Mouse (Mus musculus): Measurements from ENCODE around the gene Rnpep. TPM values are rescaled to one million over a fixed set of nuclear protein-coding genes. Genes with fewer than 3 reads are reported as not detected.
"Not testable (repeated sequence)": the region's sequence is repeated elsewhere in the genome, so short reads cannot be mapped to it uniquely, and the experiment has no call there.

The Rnpep gene
- polyA plus RNA-seq, 1 experiment: 15.7 TPM

- no peaks in the 10 kb centered on the region for H3K36me3 ChIP-seq (ENCODE audit: control insufficient read depth, insufficient read depth, low read length)
- TF ChIP-seq CTCF (IDR thresholded peaks at IDR 0.05; ENCODE audit: control insufficient read depth, insufficient read depth, insufficient replicate concordance, low read depth, low read length): no peak
- TF ChIP-seq POLR2A (IDR thresholded peaks at IDR 0.05; ENCODE audit: control insufficient read depth, low read depth, low read length): no peak
- H3K4me3 ChIP-seq (ENCODE audit: control insufficient read depth, low read depth, low read length): no peak overlapping the region
- no peak overlapping the region for H3K27ac ChIP-seq (ENCODE audit: control insufficient read depth, insufficient read depth, low read depth, low read length)
- no peaks in the 10 kb centered on the region for H3K27me3 ChIP-seq (ENCODE audit: control insufficient read depth, insufficient read depth, low read length)
- H3K4me1 ChIP-seq (ENCODE audit: control insufficient read depth, insufficient read depth, low read length): no peaks in the 10 kb centered on the region; the same call in none of the 2 replicates
These were observed 46.6 kb downstream of the Rnpep start for GRCm38 (mm10) chr1:135237131-135237851.

GRCm38 (mm10) chr1:135234771-135235170 lies 49.1 kb downstream of the Rnpep start:
- no peaks in the 10 kb centered on the region for H3K36me3 ChIP-seq (ENCODE audit: control insufficient read depth, insufficient read depth, low read length)
- TF ChIP-seq POLR2A (IDR thresholded peaks at IDR 0.05; ENCODE audit: control insufficient read depth, low read depth, low read length) (no peak), CTCF (IDR thresholded peaks at IDR 0.05; ENCODE audit: control insufficient read depth, insufficient read depth, insufficient replicate concordance, low read depth, low read length) (no peak)
- no peaks in the 10 kb centered on the region; the same call in none of the 2 replicates for H3K4me1 ChIP-seq (ENCODE audit: control insufficient read depth, insufficient read depth, low read length)
- no peak overlapping the region for H3K4me3 ChIP-seq (ENCODE audit: control insufficient read depth, low read depth, low read length)
- H3K27ac ChIP-seq (ENCODE audit: control insufficient read depth, insufficient read depth, low read depth, low read length): no peak overlapping the region
- no peaks in the 10 kb centered on the region for H3K27me3 ChIP-seq (ENCODE audit: control insufficient read depth, insufficient read depth, low read length)

GRCm38 (mm10) chr1:135233961-135234360 lies 49.9 kb downstream of the Rnpep start:
- TF ChIP-seq POLR2A (IDR thresholded peaks at IDR 0.05; ENCODE audit: control insufficient read depth, low read depth, low read length) (no peak), CTCF (IDR thresholded peaks at IDR 0.05; ENCODE audit: control insufficient read depth, insufficient read depth, insufficient replicate concordance, low read depth, low read length) (no peak)
- no peaks in the 10 kb centered on the region for H3K36me3 ChIP-seq (ENCODE audit: control insufficient read depth, insufficient read depth, low read length)
- no peak overlapping the region for H3K4me3 ChIP-seq (ENCODE audit: control insufficient read depth, low read depth, low read length)
- no peak overlapping the region for H3K27ac ChIP-seq (ENCODE audit: control insufficient read depth, insufficient read depth, low read depth, low read length)
- H3K27me3 ChIP-seq (ENCODE audit: control insufficient read depth, insufficient read depth, low read length): no peaks in the 10 kb centered on the region
- no peaks in the 10 kb centered on the region; the same call in none of the 2 replicates for H3K4me1 ChIP-seq (ENCODE audit: control insufficient read depth, insufficient read depth, low read length)

GRCm38 (mm10) chr1:135231878-135232277 lies 52.0 kb downstream of the Rnpep start:
- not testable (repeated sequence) for H3K4me3 ChIP-seq (ENCODE audit: control insufficient read depth, low read depth, low read length); H3K27ac ChIP-seq (ENCODE audit: control insufficient read depth, insufficient read depth, low read depth, low read length); H3K4me1 ChIP-seq (ENCODE audit: control insufficient read depth, insufficient read depth, low read length); H3K27me3 ChIP-seq (ENCODE audit: control insufficient read depth, insufficient read depth, low read length); H3K36me3 ChIP-seq (ENCODE audit: control insufficient read depth, insufficient read depth, low read length)

- no peak for TF ChIP-seq POLR2A (IDR thresholded peaks at IDR 0.05; ENCODE audit: control insufficient read depth, low read depth, low read length)
- TF ChIP-seq CTCF (IDR thresholded peaks at IDR 0.05; ENCODE audit: control insufficient read depth, insufficient read depth, insufficient replicate concordance, low read depth, low read length): no peak
- Histone ChIP-seq H3K4me1 (ENCODE audit: control insufficient read depth, insufficient read depth, low read length) (no peaks in the 10 kb centered on the region), H3K36me3 (ENCODE audit: control insufficient read depth, insufficient read depth, low read length) (no peaks in the 10 kb centered on the region), H3K4me3 (ENCODE audit: control insufficient read depth, low read depth, low read length) (no peak overlapping the region), H3K27me3 (ENCODE audit: control insufficient read depth, insufficient read depth, low read length) (no peaks in the 10 kb centered on the region), H3K27ac (ENCODE audit: control insufficient read depth, insufficient read depth, low read depth, low read length) (no peak overlapping the region)
These were observed 56.4 kb downstream of the Rnpep start for GRCm38 (mm10) chr1:135227339-135227950.

- no peak overlapping the region for H3K27ac ChIP-seq (ENCODE audit: control insufficient read depth, insufficient read depth, low read depth, low read length)
- TF ChIP-seq CTCF (IDR thresholded peaks at IDR 0.05; ENCODE audit: control insufficient read depth, insufficient read depth, insufficient replicate concordance, low read depth, low read length): no peak
- no peak for TF ChIP-seq POLR2A (IDR thresholded peaks at IDR 0.05; ENCODE audit: control insufficient read depth, low read depth, low read length)
- H3K36me3 ChIP-seq (ENCODE audit: control insufficient read depth, insufficient read depth, low read length): no peaks in the 10 kb centered on the region
These were observed 58.8 kb downstream of the Rnpep start for GRCm38 (mm10) chr1:135224981-135225604.

GRCm38 (mm10) chr1:135224147-135224546 lies 59.7 kb downstream of the Rnpep start:
- Histone ChIP-seq H3K27me3 (ENCODE audit: control insufficient read depth, insufficient read depth, low read length) (no peaks in the 10 kb centered on the region), H3K4me3 (ENCODE audit: control insufficient read depth, low read depth, low read length) (no peak overlapping the region), H3K4me1 (ENCODE audit: control insufficient read depth, insufficient read depth, low read length) (no peaks in the 10 kb centered on the region), H3K36me3 (ENCODE audit: control insufficient read depth, insufficient read depth, low read length) (no peaks in the 10 kb centered on the region), H3K27ac (ENCODE audit: control insufficient read depth, insufficient read depth, low read depth, low read length) (no peak overlapping the region)
- TF ChIP-seq POLR2A (IDR thresholded peaks at IDR 0.05; ENCODE audit: control insufficient read depth, low read depth, low read length) (no peak), CTCF (IDR thresholded peaks at IDR 0.05; ENCODE audit: control insufficient read depth, insufficient read depth, insufficient replicate concordance, low read depth, low read length) (no peak)

More at GRCm38 (mm10) chr1:135224981-135225604, 58.8 kb downstream of the Rnpep start:
- no peak overlapping the region for H3K4me3 ChIP-seq (ENCODE audit: control insufficient read depth, low read depth, low read length)
- H3K4me1 ChIP-seq (ENCODE audit: control insufficient read depth, insufficient read depth, low read length): no peaks in the 10 kb centered on the region
- no peaks in the 10 kb centered on the region for H3K27me3 ChIP-seq (ENCODE audit: control insufficient read depth, insufficient read depth, low read length)

Measured in testis, adult 2 months (tissue).